Mouse (Mus musculus): ENCODE results near the gene Utp6. TPM values are rescaled to one million over a fixed set of nuclear protein-coding genes. Genes with fewer than 3 reads are reported as not detected.
"Not testable (repeated sequence)": the region's sequence is repeated elsewhere in the genome, so short reads cannot be mapped to it uniquely, and the experiment has no call there.

The Utp6 gene
- total RNA-seq (2021) = 10 to 100 TPM; 32.3 to 36.1 TPM

DNA sequence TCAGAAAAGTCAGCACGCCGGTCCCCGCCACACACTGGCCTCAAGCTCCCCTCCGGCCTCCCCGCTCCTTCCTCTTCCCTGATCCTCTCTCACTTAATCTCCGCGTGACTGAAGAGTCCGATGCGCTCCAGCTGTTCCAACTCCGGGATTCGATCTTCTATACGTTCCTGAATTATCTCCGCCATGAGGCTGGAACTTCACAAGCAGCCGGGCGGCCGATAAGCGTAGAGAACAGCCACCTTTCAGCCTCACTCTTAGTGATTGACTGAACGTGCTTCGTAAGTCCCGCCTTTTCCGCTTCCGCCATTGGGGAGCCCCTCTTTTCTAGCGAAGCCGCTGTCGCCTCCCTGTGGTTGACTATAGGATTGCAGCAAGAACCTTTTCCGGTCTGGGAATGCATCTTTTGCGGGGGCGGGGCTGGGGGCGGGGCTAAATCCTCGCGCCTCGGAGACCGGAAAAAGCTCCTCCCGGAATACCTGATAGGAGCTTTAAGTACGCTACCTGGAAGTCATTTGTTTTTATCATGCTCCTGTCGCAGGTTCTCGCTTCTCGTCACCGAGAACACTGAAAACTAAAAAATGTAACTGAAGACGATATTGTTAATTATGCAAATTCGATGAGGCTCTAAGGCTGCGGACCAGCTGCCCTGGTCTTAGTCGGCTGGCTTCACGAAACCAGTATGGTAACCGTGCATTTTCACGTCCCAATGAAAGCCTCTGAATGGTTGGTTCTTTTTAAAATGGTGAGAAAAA lies at the start of gene Utp6:
Gene Utp6 (minus strand): TSS at position 266 of the 752 bp plus-strand sequence.
- peak; percentile 97 to 100 for DNase-seq (ENCODE audit: extremely low spot score in 1 of 2, low spot score in 1 of 2)

DNA sequence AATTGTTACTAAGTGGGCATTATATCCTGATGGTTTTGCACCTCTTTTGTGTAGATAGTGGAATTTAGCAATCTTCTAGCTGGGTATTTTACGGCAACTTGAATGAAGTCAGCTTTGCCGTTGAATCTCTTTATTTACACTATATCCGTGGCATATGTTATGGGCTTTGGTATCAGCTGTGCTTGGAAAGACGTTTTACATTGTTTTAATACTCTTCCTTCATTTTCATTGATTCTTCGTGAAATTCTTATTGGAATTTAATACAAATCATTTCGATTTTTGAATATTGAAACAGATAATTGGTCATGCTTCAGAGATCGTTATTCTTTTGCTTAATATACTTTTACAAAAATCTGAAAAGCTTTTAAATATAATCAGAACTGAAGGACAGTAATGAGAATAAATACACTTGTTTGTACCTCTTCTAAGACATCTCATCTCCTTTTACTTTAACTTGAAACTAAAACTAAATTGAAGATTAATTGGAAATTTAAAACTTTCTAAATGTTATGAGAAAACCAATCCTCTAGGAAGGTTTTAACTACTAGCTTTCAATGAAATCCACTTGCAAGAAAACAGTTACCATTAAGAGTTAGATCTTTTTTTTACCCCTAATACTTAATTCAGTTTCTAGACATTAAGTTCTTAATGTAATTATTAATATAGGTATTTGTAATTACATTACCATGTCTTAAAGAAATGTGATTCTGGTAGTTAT lies 32.2 kb upstream of the Utp6 start:
- DNase-seq (ENCODE audit: extremely low spot score in 1 of 2, low spot score in 1 of 2) = no peak

DNA sequence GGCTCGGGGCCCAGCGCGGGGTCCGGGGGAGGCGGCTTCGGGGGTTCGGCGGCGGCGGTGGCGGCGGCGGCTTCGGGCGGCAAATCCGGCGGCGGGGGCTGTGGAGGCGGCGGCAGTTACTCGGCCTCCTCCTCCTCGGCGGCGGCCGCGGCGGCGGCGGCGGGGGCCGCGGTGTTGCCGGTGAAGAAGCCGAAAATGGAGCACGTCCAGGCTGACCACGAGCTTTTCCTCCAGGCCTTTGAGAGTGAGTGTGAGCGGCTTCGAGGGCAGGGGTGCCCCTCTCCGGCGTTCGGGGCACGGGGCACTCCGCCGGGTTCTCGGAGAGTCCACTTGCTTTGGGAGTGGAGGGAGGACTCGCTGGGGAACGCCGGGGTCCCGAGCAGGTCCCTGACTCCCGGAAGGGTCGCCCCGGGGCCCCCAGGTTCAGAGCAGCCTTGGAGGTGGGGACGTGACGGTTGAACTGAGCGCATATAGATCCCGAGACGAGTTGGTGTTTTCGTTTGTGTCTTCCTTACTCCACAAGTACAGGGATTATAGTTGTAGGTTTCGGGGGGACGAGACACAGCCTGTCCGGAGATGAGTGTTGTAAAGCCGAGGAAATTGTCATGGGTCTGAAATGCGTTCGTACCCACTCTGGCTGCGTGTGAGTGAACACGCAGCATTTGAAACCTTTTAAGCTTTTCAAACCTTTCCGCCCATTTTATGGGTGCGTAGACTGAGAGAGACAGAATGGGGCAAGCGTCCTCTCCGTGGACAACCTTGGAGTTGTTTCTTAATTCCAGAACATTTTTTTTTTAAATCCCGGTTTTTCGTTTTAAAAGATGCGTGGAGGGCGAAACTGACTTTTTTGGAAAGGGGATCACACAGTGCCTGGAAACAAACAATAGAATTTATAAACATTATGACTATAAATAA lies 31.4 kb upstream of the Utp6 start:
- peak in 1 of 2 experiments; percentile 5 for DNase-seq (ENCODE audit: extremely low spot score in 1 of 2, low spot score in 1 of 2)

DNA sequence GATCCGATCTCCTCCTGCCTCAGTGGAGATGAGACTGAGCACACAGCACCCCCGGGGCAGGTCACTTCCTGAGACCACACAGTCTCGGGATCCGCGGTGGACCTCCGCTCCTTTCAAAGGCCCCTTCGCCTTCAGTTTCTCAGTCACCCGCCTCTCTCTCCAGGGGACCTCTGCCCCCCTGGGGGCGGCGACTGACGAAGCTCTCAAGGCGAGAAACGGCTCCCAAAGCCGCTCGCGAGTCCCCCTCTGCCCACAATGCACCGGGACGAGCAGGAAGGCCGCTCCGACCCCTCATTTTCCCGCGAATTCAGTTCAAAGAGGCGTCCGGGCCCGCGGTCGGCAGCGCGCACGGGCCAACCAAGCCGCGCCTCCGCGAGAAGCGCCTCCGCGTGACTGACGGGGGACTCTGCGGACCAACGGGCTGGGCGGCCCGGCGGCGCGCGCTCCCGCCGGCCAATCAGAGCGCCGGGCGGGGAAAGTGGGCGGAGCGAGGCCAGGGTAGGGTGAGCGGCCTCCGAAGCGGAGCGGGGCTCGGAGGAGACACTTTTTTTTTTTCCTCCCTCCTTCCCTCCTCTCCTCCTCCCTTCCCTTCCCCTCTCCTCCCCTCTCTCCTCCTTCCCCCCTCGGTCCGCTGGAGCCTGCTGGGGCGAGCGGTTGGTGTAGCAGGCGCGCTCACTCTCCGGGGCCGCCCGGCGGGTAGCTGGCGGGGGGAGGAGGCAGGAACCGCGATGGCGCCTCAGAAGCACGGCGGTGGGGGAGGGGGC lies 30.6 kb upstream of the Utp6 start, which contains the start of gene Suz12:
Gene Suz12 (plus strand): TSS at position 515 of the 764 bp plus-strand sequence.
- DNase-seq (ENCODE audit: extremely low spot score in 1 of 2, low spot score in 1 of 2) = peak; percentile 81 to 87

DNA sequence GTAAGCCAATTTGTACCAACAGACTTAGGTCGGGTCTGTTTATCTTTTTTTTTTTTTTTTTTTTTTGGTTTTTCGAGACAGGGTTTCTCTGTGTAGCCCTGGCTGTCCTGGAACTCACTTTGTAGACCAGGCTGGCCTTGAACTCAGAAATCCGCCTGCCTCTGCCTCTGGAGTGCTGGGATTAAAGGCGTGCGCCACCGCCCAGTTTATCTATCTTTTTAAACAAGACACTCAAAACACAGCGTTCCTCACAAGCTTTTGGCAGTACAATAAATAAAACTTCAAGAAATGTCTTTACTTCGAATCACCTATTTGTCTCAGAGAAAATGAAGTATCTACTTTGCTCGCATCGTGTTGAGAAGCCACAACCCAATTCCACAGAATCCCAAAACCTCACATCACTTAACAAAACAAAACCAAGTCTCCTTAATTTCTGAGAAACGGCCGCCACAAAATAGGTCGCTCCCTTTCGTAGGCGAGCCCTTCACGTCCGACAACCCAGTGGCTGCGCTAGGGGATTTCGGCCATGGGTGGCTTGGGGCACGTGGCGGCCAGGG lies 29.9 kb upstream of the Utp6 start:
- no peak for DNase-seq (ENCODE audit: extremely low spot score in 1 of 2, low spot score in 1 of 2)

DNA sequence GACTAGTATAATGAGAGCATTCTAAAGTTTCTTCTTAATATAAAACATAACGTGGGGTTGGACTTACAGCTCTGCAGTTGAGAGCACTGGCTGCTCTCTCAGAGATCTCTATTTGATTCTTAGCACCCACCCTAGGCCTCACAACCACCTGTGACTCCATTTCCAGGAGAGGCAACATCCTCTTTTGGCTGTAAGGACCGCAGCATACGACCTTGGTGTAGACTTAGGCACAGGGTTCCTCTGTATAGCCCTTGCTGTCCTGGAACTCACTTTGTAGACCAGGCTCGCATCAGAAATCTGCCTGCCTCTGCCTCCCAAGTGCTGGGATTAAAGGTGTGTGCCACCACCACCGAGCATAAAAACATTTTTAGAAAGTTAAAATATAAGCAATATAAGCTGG lies 29.4 kb upstream of the Utp6 start:
- no peak for DNase-seq (ENCODE audit: extremely low spot score in 1 of 2, low spot score in 1 of 2)

DNA sequence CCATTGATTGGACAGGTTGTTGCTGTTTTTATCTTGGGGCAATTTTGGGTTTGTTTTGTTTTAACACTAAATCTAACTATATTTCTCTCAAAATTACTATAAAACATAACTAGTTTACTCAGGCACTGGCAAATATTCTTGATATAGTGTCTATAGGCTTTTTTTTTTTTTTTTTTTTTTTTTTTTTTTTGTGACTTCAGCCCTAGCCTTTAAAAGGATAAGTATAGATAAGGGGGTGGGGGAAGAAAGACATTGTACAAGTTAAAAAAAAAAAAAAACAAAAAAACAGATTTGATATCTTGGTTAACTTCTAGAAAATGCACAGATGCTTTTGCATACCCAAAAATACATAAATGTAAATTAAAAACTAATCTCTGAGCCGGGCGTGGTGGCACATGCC lies 27.9 kb upstream of the Utp6 start:
- no peak for DNase-seq (ENCODE audit: extremely low spot score in 1 of 2, low spot score in 1 of 2)

DNA sequence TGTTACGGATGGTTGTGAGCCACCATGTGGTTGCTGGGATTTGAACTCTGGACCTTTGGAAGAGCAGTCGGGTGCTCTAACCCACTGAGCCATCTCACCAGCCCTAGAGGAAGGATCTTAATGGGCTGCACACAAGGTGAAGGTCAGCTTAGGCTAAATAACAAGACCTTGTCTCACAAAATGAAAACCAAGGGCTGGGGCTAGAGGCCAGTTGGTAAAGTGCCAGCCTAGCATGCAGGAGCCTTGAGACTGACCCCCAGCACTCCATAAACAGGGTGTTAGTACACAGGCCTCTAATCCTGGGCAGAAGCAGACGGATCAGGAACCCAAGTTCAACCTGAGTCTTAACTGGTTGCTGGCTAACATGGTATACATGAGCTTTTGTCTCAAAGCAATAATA lies 25.7 kb upstream of the Utp6 start:
- no peak for DNase-seq (ENCODE audit: extremely low spot score in 1 of 2, low spot score in 1 of 2)

DNA sequence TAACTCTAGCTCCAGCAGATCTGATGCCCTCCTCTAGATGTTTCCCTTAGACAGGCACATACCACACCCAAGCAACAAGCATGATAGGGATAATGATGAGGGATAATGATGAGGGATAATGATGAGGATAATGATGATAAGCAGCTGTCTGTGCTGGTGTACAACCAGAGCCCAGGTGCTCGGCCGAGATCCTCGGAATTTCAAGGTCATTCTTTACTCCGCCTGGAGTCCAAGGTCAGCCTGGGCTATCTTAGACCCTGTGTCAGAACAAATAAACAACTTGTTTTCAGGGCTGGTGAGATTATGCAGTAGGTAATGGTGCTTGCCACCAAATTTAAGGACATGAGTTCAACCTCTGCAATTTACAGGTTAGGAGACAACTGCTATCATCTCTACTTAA lies 24.7 kb upstream of the Utp6 start:
- DNase-seq (ENCODE audit: extremely low spot score in 1 of 2, low spot score in 1 of 2) = no peak

DNA sequence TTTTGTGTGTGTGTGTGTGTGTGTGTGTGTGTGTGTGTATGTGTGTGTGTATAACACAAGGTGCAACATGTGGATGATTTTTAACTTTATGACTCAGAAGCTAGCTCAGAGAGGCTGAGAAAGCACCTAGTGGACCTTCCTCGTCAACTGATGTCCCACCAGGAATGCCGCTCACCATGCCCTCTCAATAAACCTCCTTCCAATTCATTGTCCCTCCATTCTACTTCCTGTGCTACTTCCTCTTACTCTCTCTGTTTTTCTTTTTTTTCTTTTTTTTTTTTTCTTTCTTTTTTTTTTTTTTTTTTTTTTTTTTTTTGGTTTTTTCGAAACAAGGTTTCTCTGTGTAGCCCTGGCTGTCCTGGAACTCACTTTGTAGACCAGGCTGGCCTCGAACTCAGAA lies 15.6 kb upstream of the Utp6 start:
- not testable (repeated sequence) for DNase-seq (ENCODE audit: extremely low spot score in 1 of 2, low spot score in 1 of 2)

DNA sequence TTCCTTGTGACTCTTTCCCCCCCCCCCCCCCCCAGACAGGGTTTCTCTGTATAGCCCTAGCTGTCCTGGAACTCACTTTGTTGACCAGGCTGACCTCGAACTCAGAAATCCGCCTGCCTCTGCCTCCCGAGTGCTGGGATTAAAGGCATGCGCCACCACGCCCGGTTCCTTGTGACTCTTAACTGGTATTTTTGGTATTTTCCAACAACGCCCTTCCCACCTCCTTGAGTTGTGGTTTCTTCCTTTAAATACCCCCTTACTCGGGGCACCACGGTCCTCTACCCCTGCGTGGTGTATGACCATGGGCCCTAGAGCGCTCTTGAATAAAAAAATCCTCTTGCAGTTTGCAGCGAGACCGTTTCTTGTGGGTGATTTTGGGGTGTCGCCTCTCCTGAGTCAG lies 14.9 kb upstream of the Utp6 start:
- not testable (repeated sequence) for DNase-seq (ENCODE audit: extremely low spot score in 1 of 2, low spot score in 1 of 2)

DNA sequence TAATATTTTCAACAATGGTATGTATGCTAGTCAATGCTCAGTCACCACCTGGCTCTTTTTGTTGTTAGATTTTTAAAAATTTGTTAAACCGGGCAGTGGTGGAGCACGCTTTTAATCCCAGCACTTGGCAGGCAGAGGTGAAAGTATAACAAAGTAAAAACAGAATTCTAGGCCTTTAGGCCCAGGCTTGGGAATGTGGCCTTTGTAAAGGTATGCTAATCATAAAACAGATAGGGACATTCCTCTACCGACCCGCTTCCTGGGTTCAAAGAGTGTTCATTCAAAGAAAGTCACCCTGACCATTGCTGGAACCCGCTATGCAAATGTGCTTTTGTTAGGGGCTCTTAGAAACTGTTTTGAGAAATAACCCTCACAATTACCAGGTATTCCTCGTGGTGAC lies 14.5 kb upstream of the Utp6 start:
- DNase-seq (ENCODE audit: extremely low spot score in 1 of 2, low spot score in 1 of 2) = not testable (repeated sequence)

DNA sequence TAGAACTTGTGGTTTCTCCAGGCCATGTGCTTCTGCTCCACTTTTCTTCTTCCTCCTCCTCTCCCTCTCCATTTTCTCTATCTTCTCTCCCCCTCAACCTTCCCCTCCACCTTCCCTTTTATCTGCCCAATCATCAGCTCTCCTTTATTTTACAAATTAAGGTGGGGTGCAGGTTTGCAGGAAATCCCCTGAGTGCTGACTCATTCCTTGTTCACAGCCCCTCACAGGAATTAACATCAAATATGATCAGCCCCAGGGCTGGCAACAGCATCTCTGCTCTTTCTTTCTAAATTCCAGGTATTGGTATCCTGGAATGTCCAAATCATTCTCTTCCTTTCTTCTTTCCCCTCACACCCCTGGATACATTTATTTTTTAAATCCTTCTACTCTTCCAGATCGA lies 14.0 kb upstream of the Utp6 start:
- no peak for DNase-seq (ENCODE audit: extremely low spot score in 1 of 2, low spot score in 1 of 2)

DNA sequence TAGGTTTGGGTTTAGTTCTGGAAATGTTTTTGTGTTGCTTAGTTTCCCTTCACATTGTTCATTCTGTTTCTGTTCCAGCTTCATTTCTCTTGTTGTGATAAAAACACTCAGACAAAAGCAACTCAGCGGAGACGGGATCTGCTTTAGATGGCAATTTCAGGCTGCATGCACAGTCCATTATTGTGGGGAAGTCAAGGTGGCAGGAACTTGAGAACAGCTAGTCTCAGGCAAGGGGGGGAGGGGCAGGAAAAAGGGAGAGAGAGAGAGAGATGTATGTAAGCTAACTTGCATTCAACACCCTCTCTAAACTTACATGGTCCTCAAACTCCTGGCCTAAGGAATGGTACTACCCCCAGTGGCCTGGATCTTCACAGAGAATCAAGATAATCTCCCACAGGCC lies 13.2 kb upstream of the Utp6 start:
- no peak for DNase-seq (ENCODE audit: extremely low spot score in 1 of 2, low spot score in 1 of 2)

DNA sequence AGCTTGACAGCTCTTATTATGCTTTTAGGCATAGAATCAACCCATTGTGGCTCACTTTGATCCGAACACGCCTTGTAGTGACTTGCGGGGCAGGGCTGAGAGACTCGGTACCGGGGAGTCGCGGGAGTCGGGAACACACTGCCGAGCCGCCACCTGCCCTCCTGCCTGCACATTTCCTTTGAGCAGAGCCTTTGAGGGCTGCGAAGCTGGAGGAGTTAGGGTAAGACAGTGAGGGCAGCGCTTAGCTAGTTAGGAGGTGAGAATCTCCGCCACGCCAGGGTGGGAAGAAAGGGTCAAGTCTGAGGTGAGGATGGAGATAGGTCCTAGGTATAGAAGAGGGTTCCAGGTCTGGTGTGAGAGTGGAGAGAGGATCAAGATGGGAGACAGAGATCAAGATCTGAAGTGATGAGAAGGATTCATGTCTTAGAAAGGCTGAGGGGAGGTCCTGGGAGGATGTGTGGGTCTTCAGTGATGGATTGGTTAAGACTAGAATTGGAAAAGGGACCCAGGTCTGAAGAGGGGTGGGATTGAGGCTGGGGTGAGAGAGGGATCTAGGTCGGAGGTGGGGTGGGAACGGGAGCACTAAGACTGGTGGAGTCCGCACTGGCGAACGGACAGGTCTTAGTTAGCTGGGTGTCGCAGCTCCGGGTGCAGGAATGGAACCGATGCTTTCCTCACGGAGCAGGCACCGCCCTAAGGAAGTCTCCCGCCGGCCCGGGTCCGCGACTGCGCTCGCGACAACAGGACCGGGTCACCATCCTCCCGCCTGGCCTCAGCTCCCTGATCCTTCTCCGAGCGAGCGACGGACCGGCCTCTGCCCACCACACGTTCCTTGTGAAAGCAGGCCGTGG lies 11.7 kb upstream of the Utp6 start:
- DNase-seq (ENCODE audit: extremely low spot score in 1 of 2, low spot score in 1 of 2) = peak in 1 of 2 experiments; percentile 21

DNA sequence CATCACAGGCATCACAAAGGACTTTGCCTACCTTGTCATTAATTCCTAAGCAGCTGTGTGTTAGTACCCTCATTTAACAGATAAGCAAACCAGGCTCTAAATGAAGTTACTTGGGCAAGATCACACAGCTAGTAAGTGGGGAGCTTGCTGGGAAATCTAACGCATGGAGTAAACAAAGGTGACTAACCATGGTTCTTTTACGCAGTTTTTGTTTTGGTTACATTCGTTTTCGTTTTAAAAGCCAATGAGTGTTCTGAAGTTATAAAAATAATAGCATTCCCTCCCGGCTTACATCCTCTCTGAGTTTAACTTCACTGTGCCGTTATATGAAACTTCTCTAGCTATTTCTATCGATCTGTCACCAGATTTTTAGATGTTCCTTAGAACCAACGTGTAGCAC lies 10.9 kb upstream of the Utp6 start:
- no peak for DNase-seq (ENCODE audit: extremely low spot score in 1 of 2, low spot score in 1 of 2)

DNA sequence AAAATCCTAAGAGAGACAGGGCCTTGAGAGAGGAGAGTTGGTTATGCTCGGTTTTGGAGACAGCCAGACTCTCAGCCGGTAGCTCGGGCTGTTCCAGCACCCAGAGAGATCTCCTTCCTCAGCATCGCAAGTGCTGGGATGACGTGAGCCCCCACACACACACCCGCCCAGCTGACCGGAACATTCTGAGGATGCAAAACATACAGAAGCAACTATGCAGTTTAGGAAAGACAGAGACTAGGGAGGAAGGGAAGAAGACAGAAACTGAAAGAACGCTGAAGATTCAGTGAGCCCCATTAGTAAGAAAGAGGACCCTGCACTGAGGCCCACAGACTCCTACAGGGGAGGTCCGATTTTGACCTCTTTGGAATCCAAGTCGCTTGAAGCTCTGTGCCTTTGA lies 5.6 kb upstream of the Utp6 start:
- no peak for DNase-seq (ENCODE audit: extremely low spot score in 1 of 2, low spot score in 1 of 2)

DNA sequence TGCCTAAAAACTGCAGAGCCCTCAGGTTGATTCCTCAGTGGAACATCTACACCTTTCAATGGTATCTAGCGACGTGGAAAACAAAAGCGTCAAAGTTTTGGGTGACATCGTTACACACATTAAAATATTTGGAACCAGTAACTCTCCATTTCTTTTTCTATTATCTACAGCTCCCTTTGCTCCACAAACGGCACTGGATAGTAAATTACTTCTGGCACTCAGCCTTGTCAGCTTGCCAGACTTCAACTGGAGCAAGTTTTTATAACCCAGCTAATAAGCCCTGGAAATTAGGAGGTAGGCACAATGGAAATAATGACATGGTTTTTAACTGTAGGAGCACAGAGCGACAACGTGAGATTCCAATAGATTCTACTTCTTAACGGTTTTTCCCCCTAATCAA lies 3.7 kb upstream of the Utp6 start:
- peak in 1 of 2 experiments; percentile 43 for DNase-seq (ENCODE audit: extremely low spot score in 1 of 2, low spot score in 1 of 2)
